Mouse (Mus musculus) adrenal gland, postnatal 25 days (tissue): ENCODE results near the gene Acp7. TPM values are rescaled to one million over a fixed set of nuclear protein-coding genes. Genes with fewer than 3 reads are reported as not detected.
"Not testable (repeated sequence)": the region's sequence is repeated elsewhere in the genome, so short reads cannot be mapped to it uniquely, and the experiment has no call there.

ENCODE experiments used
- DNase-seq: peaks from one replicate; pipeline ENCODE4 v3.0.0; 2021; ENCODE audit warnings: mixed read lengths
- long read RNA-seq: library from polyadenylated mRNA; stranded (forward); transcript quantifications from one replicate; pipeline ENCODE4 v2.0.0, GENCODE M21; 2021
- total RNA-seq: library from RNA; stranded (reverse); gene quantifications from 2 replicates; pipeline ENCODE4 v1.2.3, GENCODE M21; 2021

The Acp7 gene
- not detected in 2 replicates for total RNA-seq
- long read RNA-seq, result 0 reads

DNA sequence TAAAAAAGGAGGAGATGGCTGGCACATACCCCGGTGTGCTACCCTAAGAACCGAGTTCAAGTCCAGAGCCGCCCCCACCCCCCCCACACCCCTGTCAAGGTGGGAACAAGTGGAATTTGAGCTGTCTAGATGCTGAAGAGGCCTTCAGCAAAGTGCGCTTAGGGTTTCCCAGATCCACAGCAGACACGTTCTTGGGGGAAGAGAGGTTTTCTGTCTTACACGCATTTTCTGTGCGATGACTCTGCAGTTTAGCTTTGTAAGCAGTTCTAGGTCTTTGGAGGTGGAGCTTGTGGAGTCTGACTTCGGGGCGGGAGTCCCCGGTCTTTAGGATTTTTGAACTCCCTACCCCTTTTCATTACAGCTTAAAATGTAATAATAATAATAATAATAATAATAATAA lies at the start of gene Acp7:
Gene Acp7 (minus strand): TSS at position 260 of the 400 bp plus-strand sequence.
- DNase-seq, result no peak

DNA sequence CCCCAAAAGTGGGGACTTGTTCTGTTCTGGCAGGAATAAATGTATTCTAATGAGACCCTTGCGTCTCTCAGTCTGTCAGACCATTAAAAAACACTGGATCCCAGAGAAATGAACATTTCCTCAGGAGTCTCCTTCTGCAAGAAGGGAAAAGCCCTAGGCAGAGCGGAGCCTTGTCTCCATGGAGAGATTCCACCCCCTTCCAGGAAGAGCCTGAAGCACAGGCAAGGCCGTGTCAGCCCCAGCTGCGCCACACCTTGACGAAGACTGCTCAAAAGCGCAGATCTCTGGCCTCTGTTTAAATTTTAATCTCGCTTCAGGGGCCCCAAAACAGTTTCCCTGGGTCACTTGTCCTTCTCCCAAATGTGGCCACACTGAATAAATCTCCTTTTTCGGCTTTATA lies 46.5 kb upstream of the Acp7 start:
- no peak for DNase-seq

DNA sequence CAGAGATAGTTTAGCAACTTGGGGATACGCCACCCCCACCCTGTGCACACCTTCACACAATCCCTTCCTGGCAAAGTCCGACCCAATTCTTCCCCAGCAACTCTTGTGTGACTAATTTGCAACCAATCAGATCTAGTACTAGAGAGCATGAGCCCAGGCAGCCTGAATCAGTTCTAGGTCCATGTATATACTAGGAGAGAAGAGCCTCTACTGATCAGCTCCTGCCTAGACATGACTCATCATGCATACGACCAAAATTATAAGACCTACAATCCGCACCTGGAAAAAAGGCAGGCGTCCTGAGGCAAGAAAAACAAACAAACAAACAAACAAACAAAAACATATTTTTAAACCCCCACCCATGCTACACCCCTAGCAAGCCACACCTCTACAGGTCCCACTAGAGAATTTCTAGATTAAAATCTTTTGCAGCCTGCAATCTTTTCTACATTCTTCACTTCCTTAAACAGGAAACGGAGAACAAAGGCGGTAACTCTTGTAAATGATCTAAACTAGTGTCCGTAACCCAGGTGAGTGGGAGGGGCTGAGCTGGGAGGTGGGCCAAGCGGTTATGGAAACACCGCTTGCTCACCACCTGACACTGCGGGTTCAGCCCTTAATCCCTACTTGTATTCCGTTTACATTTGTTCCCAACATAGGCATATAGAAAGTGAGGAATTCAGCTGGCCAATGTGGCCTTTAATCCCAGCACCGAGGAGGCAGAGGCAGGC lies 45.8 kb upstream of the Acp7 start:
- DNase-seq, result no peak

DNA sequence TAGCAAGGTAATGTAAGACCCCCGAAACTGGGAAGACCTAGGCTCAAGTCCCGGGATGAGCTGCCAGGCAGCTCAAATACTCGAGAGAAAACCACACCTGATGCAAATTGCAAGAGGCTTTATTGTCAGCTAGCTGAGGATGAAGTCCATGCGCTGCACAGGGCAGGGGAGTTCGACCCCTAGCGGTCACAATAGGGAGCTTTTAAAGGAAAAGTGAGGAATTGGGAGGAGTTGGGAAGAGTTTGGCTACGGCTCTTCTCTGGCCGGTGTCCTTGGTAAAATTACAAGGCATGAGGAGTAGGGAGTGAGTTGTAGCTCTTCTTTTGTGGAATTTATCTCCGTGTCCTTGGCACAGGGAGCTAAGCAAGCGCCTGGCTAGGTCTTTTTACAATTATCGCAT lies 44.6 kb upstream of the Acp7 start:
- DNase-seq, result peak; percentile 26

DNA sequence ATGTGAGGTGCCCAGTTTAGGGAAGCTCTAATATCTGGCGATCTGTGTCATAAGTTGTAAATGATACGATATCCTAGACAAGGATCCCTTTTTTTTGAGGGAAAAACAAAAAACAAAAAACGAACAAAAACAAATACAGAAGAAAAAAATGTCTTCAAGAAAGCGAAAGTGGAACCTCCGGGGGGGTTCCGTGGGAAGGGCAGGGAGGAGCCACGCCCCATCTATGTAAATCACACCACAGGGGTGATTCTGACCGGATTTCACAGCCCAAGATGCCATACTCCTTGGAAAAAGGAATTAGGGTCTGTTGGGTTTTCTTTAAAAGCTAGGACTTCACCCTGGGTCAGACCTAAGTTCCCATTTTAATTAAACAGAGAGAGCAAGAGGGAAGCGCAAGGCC lies 43.9 kb upstream of the Acp7 start:
- DNase-seq, result no peak

DNA sequence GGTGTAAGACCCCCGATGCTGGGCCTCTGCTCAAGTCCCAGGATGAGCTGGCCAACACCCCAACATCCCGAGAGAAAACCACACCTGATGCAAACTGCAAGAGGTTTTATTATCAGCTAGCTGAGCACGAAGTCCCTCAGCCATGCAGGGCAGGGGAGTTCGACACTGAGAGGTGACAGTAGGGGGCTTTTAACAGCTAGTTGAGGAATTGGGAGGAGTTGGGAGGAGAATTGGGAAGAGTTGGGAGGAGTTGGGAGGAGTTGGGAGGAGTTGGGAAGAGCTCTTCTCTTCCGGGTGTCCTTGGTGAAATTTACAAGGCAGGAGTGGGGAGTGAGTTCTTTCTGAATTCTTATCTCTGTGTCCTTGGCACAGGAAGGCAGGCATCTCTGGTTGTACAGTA lies 41.7 kb upstream of the Acp7 start:
- not testable (repeated sequence) for DNase-seq

DNA sequence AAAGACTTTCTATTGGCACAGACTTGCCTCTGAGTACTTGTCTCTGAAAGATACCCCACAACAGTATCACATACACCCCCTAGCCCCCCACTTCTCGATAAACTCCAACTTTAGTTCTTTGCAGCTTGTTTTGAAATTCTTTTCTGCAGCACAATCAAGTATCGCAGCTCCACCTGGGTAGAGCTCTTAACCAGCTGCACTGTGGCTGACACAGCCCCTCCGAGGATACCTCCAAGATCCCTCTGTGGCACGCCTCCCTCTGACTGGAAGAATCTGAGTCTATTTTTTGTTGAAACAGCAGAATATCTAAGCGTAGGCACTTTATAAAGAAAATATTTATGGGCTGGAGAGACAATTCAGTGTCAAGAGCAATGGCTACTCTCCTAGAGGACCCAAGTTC lies 41.1 kb upstream of the Acp7 start:
- DNase-seq, result no peak

DNA sequence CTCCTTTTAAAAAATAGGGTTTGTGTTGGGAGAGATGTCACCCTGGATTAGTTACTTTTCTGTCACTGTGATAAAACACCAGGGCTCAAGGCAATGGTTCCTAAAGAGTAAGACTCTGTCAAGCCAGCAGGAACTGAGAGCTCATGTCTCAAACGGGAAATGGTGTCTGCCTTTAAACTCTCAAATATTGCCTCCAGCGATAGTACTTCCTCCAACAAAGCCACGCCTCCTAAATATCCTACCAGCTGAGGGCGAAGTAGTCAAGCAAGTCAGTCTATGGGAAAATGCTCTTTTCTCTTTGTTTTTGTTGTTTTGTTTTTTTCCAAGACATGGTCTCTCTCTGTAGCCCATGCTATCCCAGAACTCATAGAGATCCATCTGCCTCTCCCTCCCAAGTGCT lies 40.0 kb upstream of the Acp7 start:
- DNase-seq, result no peak

DNA sequence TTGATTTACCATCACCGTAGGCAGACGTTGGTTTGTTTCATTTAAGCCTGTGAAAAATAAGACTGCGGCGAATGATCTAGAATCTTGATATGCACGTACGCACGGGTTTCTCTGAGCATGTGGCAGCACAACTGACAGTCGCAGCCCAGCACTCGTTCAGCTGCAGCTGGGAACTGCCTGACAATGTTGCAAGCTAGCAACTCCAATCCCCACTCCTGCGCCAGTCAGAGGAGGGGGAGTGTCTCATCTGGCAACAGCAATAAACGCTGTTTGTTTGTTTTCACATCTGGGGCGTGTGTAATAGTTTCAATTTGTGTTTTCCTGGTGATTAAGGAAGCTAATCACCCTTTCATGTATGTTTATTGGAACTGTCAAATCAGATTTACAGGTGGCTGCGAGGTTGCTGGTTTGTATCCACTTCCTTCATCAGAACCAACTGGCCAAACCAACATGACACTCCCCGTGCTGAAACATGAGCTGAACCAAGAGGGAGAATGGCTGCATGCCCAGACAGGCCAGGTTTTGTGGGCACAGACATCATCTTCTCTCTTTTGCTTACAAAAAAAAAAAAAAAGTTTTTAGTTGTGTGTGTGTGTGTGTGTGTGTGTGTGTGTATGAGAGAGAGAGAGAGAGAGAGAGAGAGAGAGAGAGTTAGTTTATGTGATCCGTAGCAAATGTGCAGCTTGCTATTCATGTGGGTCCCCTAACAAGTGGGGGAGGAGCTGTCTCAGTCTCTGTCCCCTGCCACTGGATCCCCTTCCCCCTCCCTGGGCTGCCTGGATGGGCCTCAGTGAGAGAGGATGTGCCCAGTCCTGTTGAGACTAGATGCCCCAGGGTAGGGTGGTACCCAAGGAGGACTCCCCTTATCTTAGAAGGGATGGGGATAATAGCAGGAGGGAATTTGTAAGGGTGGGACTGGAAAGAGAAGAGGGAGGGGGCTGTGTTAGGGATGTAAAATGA lies 34.8 kb upstream of the Acp7 start:
- no peak for DNase-seq

DNA sequence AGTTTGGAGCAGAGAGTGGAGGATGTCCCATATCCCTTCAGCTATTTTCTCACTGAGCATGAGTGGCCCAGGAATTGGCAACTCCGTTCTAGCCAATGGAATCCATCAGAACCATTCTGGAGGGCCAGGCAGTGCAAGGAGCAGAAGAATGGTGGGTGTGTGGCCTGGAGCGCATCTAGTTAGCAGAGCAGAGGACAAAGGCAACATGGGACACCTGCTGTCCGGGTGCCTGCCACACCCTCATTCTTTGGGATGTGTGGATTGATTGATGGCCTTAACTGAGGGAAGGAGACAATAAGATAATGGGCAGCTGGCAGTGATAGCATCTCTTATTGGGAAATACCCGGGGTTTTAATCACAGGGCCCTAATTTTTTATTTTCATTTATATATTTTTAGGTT lies 25.3 kb upstream of the Acp7 start:
- no peak for DNase-seq

DNA sequence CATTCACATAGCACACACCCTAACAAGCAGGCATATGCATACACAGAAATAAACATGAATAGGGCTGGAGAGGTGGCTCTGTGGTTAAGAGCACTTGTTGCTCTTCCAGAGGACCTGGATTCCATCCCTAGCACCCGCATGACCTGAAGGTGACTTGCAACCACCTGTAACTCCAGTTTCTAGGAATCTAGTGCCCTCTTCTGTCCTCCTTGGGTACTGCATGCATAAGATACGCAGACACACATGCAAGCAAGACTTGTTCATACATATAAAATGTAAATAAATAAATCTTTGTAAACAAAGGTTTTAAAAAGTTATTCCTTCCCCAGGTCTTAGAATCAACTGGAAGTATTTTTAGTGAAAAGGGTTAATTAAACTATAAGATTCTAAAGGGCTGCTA lies 20.0 kb upstream of the Acp7 start:
- DNase-seq, result no peak

DNA sequence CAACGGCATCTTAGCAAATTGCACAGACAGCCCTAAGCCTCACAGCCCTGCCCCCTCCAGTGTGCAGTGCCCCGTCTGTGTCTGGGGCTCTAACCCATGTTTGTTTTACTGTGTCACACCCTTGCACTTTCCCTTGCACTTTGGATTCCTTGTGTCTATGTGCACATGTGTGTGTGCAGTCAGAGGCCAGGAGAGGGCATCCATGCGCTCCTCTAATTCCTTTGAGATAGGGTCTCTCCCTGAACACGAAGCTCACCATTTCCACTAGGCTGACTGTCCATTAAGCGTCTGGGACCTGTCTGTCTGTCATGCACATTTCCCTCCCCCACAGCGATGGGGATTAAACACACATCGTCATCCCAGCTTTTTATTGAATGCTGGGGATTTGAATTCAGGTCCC lies 15.9 kb upstream of the Acp7 start:
- DNase-seq, result no peak

DNA sequence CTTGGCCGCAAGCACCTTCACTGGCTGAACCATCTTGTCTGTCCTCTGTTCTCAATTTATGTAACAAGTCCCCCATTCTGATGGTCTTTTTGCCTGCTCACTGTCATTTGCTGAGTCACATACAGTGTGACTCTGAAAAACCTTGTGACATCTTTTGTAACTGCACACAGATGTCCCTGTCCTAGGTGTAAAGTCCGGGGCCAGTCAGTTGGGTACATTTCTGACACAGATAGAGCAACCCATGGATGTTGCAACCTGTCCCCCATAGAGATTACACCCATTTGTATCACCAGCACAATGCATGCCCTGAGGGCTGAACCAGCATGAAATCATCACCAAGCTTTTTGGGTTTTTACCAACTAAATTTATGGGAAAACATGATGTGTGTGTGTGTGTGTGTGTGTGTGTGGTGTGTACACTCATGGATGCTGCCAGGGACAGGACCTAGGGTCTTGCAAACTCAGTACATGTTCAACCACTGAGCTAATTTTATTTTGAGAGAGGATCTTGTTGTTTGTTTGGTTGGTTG lies 14.9 kb upstream of the Acp7 start:
- DNase-seq, result no peak

DNA sequence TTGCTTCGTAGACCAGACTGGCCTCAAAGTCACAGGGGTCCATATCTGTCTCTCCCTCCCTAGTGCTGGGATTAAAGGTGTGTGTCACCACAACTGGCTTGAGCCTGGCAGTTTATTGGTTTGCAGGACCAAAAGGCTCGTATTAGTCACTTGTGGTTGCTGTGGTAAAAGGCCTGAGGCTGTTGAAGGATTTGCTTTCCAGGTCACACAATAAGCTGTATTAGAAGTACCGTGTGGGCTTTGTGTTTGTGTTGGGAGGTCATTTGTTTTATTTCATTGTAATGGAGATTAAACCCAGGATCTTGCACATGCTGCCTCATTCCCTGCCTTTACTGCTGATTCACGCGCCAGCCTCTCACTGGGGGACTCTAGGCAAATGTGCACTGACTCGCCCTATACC lies 14.2 kb upstream of the Acp7 start:
- DNase-seq, result no peak

DNA sequence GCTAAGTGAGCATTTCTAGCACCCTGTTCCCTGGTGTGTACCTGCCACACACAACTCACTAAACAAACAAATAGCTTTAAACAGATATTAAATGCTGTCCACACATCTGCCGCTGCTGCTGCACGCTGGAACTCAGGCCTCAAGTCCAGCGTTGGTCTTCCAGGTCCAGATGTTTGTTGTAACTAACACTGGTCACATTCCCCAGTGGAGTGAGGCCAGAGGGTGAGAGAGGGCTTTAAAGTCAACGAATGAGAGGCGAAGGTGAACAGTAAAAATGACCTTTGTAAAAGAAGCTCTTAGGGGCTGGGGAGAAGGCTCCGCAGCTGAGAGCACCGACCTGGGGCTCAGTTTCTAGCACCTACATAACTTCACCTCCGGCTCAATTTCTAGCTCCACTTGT lies 10.4 kb upstream of the Acp7 start:
- no peak for DNase-seq

DNA sequence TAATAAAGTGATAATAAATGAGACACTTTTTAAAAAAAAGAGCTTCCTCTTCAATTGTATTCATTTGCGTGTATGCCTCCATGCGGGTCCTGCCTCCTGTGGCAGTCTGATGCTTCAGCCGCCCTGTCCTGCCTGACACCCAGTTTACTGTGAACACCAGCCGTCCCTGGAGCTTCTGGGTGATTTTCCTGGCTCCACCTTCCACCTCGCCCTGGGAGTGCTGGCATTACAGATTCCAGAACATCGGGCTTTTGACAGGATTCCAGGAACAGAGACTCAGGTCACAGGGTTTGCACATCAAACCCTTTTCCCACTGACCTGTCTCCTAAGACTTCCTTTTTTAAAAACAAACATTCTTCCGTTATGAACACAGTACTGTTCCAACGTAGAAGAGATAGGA lies 6.4 kb upstream of the Acp7 start:
- no peak for DNase-seq

DNA sequence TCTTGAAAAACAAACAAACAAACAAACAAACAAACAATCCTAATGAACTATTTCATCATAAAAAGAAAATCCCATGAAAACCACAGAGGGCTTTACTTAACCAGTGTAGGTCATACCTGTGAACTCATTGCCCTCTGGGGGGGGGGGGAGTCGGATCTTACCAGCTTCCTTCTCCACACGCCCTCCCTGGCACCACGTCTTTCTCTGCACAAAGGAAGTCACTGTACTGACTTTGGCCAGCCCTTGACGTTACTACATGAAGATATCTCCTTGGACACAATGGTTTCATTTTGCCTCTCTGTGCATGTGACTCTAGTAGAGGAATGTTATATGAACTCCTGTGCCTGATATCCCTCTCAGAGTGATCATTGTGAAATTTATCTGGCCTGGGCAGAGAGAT lies 3.0 kb upstream of the Acp7 start:
- no peak for DNase-seq

DNA sequence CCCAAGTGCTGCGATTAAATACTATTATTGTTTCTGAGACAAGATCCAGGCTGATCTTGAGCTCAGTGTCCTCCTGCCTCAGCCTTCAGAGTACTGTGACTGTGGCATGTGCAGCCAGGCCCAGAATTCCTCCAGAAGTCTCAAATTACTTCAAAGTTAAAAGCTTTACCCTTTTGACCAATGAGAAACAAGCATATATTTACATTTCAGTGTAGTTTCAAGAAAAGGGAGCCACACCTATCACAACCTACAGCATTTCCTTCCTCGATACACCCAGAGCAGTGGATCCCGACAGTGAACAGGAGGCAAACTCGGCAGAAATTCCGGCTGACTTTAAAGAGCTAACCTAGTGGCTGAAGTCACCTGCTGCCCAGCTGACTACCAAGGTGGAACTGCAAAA lies 6.3 kb downstream of the Acp7 start:
- no peak for DNase-seq

DNA sequence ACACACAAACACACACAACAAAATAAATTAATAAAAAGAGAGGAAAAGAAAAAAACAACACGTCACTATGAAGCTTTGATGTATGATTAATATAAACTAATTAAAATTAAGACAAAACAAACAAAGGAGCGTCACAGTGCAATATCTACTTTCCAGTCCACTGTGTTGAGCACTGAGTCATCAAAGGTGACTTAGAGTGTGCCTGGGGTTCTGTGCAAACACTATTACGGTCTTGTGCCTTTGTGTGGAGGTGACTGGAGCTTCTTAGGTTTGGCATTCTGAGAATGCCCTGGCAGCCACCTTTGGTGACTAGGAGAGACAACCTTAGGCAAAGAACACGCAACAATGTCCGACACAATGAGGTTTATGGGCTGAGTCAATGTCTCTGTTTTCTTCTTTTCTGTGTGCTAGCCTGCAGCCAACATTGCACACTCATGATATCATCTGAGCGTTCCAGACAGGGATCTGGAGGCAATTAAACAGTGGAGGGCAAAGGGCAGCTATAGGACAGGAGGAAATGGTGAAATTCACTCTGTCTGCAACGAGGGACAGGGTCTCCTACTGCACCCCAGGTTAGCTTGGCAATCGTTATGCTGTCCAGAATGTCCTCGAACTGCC lies 11.9 kb downstream of the Acp7 start:
- DNase-seq, result no peak

DNA sequence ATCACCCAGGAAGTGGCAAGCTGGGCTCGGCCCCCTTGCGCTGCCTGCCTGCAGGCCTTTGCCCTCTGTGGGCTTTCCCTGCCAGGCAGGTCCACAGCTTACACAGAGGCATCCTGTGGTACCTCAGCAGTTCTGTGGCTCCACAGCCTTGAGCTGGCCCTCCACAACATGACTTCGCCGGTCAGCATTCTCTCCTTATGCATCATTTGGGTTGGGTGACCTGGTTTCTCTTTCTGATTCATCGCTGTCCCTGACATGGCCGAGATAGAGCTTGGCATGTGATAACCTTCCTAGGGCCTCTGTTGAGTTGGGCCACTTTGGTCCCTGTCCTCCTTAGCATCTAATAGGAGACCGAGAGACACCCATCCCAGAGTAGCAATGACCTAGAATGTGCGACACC lies 25.2 kb downstream of the Acp7 start:
- peak; percentile 35 for DNase-seq

DNA sequence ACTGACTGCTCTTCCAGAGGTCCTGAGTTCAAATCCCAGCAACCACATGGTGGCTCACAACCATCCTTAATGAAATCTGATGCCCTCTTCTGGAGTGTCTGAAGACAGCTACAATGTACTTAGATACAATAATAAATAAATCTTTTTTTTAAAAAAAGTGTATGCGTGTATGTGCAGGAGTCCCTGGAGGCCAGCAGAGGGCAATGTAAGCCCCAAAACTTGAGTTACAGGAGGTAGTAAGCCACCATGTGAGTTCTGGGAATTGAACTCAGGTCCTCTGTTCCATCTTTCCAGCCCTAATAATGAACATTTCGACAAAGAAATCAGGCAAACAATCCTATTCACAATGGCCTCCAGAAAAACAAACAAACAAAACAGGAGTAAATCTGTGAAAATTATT lies 27.3 kb downstream of the Acp7 start:
- not testable (repeated sequence) for DNase-seq

DNA sequence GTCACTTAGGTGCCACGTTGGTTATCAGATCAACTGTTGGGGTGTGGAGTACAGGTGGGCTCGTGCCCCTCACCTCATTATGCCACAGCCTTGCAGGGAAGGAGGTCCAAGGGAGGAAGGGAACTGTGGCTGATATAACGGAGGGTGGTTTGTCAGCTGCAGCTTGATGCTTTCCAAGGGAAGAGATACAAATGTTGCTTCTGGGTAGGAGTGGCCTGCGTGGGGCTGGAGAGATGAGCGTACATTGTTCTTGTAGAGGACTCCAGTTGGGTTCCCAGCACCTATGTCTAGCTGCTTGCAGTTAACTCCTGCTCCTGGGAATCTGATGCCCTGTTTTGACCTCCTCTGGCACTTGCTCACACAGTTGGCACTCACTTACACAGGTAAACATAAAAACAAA lies 28.0 kb downstream of the Acp7 start:
- DNase-seq, result no peak

DNA sequence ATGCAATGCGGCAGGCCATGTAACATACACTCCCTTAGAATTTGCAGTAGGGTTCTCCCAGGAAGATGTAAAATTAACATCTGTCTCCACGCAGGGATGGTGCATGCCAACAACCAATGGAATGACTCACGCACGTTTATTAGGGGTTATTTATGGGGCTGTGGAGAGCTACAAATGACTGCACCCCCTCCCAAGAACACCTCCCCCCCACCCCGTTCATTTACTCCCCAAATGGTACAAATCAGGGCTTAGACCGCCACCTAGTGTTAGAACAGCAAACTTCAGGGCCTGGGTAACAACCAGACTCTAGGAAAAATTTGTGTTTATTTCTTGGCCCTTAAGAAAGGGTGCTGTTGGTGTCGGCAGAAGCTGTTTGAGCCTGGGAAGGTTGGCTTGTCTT lies 29.5 kb downstream of the Acp7 start:
- DNase-seq, result peak; percentile 42
